Mouse (Mus musculus) cerebellum, adult 18-20 months (tissue): ENCODE data around the gene Prkn.

Experiments used
- DNase-seq, 2 experiments: peaks; one replicate each; pipeline ENCODE4 v3.0.0; 2021

Gene Prkn

DNA sequence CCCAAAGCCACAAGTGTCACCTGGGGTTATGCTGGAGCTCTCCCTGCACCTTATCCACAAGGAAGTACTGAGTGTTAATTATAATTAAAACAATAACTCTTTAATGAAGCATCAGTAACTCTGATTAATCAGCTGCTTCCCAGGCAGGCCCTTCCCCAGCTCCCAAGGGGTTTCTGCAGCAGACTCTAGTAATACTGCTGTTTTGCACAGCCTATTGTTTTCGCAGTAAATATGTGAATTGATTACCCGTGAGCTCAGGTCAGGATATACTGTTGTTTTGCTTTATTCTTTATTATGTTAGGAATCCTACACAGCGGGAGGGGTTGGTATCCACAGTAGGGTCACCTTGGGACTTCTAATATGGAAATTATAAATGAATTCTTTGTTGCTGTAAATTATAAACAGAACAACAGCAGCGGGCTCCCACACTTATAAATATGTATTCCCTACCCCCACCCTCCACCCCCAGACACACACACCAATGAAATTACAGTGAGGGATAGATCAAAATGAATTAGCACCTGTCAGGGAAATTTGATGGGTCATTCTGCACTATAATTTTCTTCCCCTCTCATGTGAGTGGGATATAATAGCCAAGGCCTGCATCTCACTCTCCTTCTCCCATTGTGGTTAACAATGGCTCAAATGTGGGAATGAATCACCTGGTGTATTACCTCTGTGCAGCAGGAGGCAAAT, 701.9 kb downstream of the Prkn start:
- no peak for DNase-seq

DNA sequence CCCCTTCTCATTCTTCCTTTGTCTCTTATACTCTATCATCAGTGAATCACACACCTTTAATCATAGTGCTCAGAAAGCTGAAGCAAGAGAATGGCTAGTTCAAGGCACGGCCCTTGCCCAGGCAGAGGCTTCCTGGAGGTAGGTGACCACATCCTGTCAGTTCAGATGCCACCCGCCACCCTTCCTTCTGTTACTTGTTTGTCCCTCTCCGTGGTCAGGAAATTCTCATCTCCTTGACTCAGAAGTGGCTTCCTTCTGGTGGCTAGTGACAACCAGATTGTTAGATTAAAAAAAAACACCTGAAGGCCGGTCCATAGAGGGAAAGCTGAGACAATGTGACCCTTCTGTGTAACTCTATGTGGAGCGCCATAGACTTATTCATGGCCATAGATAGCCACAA, 710.4 kb downstream of the Prkn start:
- DNase-seq: no peak

DNA sequence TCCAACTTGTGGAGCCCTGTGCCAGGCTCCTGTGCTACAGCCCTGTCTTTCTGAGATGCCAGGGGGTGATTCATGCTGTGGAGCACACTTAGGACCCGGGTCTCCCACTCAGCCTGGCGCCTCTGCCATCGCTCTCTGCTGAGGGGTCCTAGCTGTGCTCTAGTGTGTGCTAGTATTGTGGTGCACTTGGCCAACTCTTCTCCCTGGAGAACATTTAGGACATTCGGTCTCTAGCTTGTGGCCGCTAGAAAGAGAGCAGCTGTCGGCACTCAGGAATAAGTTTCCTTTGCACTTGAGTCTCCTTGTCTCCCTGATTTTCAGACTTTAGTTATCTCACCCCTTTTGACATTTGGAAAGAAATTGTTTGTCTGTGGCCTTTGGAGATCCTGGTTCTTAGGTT, 725.5 kb downstream of the Prkn start:
- no peak for DNase-seq

DNA sequence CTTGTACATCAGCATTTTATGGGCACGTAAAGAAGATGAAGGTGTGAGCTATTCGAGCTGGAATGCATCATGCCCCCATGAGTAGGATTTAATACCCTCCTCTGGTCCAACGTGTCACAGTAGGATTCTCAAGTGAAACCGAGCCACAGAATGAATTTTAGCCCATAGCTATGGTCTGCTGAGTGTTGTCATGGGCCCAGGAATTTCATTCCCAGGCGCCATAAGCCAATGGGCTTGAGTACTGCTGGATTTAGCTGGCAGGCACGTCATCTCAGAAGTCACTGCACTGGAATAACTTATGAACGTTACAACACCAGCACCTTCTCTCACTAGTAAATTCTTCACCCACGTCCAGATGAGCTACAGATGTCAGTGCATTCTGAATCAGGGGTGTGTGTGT, 730.2 kb downstream of the Prkn start:
- no peak for DNase-seq

DNA sequence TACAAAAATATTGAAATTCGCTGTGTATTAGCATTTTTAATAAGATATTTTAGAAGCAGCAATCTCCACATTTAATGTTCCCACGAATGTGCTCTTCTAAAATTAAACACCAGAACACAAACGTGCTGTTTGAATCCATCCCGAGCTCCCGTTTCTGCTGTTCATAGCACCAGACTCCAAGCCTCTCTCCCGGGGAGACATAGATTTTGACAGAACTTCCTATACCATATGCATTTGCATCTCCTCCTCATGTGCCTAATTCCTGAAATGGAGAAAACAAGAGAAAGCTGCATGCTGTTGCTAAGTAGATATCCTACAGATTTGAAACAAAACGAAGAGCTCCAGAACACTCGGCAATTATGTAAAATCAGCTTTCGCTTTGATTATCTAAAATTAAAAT, 733.5 kb downstream of the Prkn start:
- no peak for DNase-seq

DNA sequence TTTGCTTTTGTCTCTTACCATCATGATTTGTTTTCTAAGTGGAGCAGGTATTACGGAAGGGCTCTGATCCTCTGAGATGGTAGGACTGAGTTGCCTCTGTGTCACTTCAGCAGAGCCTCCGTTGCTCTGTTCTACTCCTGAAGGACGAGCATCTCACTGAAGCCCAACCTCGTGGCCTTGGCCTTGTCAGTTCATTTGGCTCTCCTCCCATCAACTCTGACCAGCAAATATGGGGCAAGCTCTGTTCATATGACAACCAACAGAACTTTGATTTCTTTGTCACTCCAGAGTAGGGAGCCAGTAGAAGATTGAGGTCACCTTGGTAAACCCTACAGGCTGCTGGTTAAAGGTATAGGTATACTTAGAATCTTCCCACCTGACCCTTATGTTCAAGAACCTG, 745.3 kb downstream of the Prkn start:
- no peak for DNase-seq

DNA sequence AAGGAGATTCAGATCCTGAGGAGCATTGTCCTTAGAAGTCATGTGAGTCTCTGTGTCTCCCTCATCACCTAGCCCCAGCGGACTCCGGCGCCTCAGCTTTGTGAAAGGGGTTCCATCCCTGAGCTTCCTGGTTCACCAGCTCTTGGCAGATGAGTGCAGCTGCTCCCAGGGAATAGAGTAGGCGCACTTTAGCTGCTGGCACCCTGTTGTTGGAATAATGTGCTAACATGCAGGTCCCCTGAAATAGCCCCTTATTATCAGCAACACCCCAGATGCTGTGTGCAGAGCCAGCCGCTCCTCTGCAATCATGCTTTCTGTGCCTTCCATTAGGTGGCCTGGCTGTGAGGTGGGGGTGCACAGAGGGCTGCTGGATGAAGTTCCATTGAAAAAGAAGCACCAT, 767.7 kb downstream of the Prkn start:
- DNase-seq: no peak

DNA sequence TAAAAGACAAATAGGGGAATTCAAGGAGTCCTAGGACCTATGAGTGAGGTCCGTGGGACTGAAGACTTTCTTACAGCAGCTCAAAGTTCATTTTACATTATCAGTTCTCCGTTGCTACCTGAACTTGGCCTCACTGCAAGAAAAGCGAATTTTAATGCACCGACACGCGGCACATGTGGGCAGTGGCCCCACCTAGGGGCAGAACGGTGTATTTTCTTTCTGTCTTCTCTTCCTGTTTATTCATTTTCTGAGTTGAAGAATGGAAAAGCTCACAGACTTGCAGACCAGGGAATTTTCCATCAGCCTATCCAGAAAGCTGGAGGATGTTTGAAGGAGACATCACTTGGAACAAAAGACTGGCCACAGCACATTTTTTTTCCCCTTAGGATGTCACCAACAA, 771.3 kb downstream of the Prkn start:
- peak; percentile 64 to 78 for DNase-seq

DNA sequence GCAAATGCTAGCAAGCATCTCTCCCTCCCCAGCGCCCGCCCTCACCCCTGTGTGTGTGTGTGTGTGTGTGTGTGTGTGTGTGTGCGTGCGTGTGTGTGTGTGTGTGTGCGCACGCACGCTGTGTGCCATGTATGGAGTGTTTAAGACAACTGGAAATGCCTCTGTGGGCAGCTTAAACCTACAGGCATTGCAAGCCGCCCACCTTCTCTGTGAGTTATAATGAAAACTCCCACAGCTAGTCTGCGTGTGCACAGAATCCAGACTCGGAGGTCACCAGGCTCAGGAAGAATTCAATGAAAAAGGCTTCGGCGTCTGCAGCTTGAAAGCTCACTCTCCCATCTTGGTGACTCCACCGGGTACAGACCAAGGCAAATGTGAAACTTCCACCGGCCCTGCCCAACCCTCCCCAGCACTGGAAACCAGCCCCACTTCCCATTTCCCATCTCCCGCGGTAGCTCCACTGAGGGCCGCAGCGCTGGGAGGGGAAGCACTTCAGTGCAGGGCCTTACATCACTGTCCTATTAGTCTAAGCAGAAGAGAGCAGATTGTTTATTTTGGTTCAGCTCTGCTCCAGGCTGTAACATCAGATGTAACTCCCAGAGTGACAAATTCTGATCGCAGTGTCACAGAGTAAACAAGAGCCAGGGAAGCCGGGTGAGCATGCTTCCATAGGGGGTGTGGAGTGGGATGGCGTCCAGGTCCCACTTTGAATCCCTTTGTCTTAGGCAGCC, 772.8 kb downstream of the Prkn start:
- no peak for DNase-seq

DNA sequence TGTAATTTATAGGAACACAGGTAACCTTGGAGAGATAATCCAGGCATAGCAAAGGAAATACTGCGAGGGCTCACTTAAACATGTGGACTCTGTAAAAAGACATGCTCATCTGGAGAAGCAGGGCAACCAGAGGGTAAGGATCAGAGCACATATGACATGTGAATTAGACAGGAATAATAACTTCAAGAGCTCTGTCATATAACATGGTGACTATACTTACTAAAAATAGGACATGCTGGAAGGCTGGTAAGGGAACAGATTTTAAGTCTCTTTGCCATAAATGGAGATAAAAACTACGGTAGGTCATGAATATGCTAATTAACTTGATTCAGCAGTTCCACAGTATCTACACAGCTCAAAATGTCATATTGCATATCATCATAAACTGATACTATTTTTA, 777.4 kb downstream of the Prkn start:
- DNase-seq: no peak

DNA sequence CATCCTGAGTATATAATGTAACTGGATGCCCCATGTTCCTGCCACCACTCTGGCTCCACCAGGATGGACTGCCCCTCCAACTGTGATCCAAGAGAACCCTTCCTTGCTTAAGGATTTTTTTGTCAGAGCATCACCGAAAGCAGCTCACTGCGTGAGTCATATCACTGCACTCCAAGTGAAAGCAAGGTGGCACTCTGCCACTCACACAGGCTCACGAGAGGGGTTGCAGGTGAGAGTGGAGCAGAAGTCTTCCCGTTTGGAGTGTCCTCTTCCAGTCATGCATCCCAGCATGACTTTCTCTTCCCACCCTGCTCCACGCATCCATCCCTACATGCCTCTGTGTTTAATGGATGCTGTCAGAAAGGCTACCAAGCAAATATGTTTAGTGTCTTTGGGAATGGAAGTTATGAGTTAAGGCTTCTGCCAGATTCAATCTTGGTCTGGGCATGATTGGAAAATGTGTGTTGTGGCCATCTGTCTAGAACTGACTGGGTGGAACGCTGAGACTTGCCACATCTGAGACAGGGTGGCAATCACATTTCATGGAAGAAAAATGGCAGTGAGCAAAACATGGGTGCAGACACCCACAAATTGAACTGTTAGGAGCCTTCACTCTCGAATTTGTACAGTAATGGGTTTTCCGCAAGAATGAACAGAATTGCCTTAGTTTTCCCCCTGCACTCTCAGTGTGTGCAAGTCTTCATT, 778.9 kb downstream of the Prkn start:
- no peak for DNase-seq

DNA sequence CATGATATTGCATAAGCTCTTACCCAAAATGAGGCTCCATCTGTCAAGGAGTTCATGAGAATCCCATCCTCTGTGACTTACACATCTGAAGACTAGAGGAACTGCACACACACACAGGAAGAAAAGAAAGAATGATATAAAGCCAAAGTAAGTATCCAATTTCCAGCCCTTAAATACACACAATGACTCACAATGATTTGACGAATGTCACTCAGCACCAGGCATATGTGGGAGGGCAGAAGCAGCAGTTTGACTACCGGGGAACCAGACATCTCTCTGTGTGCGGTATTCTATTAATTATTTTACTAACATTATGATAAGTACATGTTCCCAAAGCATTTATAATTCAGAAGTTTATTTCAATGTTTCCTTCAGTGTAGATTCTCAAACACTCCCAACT, 780.6 kb downstream of the Prkn start:
- DNase-seq: no peak

DNA sequence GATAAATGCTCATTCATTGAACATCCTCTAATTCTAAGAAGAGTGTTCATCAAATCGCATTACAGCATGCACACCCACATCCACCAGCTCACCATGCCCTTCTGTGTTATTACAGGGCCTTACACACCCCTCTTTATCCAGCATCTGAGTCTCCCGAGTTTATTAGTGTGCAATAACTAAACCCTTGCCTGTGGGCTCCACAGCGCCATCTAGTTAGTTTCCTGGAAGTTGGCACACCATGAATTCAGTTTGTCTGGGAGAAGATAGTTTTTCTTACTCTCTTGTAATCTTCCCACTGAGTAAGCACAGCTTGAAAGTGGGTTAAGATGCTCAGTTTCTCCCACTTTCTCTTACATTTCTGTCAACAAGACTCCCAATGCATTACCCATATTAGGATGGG, 781.3 kb downstream of the Prkn start:
- peak in 1 of 2 experiments; percentile 18 for DNase-seq

DNA sequence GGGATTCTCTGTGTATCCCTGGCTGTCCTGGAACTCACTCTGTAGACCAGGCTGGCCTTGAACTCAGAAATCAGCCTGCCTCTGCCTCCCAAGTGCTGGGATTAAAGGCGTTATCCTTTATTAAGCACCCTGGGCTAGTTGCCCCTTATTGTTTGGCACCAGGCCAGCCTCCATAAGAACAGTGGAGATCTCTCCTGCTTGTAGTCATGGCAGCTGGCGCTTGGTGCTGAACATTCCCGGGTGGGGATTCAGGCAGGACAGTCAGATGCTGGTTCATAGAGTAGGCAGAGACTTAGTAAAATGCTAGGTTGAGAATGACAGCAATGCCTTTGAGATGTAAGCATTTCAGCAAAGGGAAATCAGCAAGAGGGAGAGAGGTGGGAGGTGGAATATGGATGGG, 786.1 kb downstream of the Prkn start:
- DNase-seq: no peak

DNA sequence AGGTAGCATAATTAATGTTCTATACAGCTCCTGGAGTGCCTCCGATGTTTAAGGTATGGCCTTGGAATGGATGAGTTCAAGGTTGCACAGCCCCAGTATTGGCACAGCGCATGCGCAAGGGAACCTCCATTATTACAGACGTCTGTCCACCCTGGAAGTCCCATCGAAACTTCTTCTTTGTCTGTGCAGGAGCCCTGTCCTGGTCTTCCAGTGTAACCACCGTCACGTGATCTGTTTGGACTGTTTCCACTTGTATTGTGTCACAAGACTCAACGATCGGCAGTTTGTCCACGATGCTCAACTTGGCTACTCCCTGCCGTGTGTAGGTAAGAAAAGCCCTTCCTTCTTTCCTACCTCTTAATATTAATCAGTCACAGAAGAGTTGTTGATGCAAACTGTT, 794.9 kb downstream of the Prkn start:
- no peak for DNase-seq

DNA sequence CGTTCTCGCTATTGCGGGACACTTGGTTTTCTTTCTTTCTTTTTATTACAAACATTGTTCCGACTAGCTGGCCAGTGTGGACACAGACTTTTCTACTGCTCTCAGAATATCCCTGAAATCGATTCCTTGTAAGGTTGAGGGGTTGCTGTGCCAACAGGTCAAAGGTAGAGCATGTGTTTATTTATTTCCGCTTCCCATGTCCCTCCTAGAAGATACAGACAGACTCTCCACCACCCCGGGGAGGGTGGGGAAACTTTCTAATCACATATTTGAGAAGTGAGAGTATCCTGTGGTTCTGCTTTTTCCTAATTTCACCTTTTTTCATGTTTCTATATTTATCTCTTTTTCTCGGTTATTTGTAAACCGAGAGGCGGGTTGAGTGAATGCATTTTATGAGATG, 797.5 kb downstream of the Prkn start:
- DNase-seq: no peak

DNA sequence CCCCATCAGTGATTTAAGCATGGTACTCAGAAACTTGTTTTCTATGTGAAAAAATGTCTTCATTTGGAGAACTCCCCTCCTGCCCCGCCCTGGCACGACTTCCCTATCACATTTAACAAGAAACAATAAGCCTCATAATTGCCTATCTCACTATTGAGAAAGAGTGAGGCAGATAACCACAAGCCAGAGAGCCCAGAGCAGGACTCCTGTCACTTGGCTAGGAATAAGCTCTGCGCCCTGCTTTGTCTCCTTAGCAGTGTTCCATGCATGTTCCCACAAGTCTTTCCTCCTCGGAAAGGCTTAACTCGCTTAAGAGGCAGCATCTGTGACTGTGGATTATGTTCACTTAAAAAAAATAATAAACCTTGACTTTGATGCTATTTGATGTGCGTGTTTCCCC, 798.3 kb downstream of the Prkn start:
- no peak for DNase-seq

DNA sequence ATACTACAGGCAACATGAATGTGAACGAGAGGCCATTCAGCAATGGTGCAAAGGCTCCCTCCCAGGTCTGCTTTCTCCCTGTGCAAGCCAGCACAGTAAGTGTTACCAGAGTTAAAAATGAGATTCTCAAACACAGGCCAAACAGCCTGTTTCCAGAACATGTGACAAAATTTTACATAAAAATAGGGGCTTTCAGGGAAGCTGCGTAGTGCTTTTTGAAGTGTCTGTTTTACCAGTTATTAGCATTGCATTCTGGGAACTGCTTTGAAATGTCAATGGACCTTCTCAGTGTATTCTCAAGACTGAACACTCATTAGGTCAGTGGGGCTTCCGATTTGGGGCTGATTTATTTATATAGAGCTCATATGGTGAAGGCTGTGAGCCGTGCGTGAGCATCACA, 799.6 kb downstream of the Prkn start:
- DNase-seq: no peak

DNA sequence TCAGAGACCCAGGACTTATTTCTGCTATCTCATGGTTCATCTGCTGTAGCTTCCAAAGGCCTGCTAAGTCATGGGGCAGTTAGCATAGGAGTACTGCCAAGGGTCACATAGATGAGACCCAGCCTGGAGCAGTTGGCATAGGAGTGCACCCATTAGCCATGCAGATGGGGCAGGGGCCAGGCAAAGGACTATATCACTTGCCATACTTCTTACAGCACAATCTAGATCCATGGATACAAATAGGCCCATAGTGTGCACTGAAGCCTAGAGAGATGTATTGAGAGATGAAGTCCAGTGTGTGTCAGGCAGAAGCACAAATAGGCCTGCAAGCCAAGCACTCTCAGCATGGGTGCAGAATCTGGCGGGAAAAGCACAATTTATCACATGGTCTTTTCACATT, 802.1 kb downstream of the Prkn start:
- DNase-seq: no peak

DNA sequence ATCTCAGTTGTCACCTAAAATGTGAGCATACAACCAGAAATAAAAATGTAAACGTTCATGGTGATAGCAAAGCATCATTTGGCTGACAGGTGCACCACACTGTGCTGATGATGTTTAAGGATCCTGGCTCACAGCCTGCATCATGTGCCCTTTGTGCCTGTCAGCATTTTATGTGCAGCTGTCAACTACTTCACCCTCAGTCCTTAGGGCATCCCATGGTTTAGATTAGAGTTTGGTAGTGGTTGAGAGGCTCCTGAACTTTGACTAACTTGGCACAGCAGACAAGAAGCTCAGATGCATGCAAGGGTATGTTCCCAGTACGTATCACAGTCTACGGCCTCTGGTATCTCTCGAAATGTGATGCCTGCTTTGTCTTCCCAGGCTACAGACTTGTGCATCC, 803.8 kb downstream of the Prkn start:
- DNase-seq: no peak

DNA sequence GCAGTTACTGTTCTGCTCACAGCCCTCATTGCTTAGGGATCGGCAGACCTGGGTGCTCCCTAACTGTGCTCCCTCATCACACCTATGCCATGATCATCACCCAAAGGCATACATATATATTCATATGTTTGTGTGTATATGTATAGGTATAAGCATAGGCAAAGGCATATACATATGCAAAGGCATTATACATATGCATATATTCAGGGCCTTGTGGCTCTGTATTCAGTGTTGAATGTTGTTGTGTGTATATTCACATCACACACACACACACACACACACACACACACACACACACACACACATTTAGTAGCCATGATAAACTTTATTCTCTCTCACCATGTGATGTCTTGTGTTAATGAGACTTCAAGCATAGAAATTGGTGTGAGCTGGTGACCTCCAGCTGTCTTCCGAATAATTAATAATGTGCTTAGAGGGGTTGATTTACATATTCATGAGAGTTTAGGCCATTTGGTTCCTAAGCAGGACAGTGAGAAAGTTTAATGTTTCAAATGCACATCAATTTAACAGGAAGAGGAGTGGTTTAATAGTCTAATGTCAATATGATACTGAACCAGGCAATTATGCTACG, 804.8 kb downstream of the Prkn start:
- no peak for DNase-seq

DNA sequence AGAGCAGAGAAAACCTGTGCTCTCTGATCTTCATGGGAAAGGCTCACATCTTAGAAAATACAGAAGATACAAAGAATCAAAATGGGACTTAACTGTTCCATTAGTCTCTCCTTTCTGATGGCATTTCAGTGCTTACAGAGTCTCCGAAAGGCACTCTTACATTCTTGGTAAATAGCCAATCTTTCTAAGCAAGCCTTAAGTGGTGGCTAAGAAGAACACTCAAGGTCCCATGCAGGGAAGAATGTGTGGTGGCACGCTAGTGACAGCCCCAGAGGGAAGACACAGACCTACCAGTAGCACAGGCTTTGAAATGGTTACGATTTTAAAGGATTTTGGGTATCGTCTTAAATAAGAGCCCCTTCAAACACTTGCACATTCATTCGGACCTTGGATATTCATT, 816.2 kb downstream of the Prkn start:
- DNase-seq: no peak

DNA sequence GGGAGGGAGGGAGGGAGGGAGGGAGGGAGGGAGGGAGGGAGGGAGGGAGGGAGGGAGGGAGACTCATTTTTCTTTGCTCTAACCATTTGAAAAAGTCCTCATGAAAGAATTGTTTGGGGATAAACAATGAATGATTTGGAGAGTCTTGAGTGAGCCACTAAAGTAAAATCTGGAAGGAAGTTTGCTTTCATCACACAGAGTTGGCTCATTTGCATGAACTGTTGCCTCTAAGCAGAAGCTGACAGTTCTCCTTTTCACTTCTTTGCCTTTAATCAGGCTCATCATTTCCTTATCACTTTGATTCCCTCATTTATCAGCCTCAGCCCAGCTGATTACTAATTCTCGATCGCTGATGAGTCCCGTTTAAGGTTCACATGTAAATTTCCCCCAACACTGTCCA, 816.7 kb downstream of the Prkn start:
- no peak for DNase-seq

DNA sequence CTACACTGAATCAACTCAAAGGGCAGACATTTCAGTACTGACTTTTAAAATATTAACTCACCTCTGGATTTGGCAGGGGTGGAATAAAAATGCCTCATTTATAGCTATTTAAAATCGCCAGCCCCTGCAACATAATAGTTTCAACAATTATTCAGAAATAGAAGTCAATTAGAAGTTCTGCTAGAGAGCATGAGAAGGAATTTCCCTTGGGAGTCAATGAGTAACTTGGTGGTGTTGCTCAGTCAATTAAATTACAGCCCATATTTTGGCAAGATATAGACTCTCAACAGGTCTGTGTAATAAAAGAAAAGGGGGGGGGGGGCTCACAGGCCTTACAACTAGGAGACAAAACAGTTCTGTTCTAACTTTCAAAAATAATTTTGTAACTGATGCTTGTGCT, 821.7 kb downstream of the Prkn start:
- no peak for DNase-seq
